Mouse (Mus musculus) Muller cell, postnatal 12 days (primary cell): ENCODE measurements around the gene Cyfip2.

Experiments used
- DNase-seq: peaks from one replicate; pipeline ENCODE4 v3.0.0-alpha.2; 2015; ENCODE audit errors: inconsistent ontology term

Gene Cyfip2

GRCm38 (mm10) chr11:46312523-46313035, at the start of gene Cyfip2:
Gene Cyfip2 (minus strand): TSS chr11:46312859.
- DNase-seq: no peak

GRCm38 (mm10) chr11:46360991-46361665, 48.5 kb upstream of the Cyfip2 start:
- no peak for DNase-seq

- no peak for DNase-seq
Measured at GRCm38 (mm10) chr11:46358369-46358768, 45.7 kb upstream of the Cyfip2 start.

GRCm38 (mm10) chr11:46349681-46350410, 37.2 kb upstream of the Cyfip2 start:
- no peak for DNase-seq

GRCm38 (mm10) chr11:46348416-46348815, 35.8 kb upstream of the Cyfip2 start:
- DNase-seq: no peak

GRCm38 (mm10) chr11:46347756-46348155, 35.1 kb upstream of the Cyfip2 start:
- DNase-seq: no peak

GRCm38 (mm10) chr11:46343886-46344546, 31.4 kb upstream of the Cyfip2 start:
- DNase-seq: no peak

GRCm38 (mm10) chr11:46341960-46342359, 29.3 kb upstream of the Cyfip2 start:
- DNase-seq: no peak

- DNase-seq: no peak
Measured at GRCm38 (mm10) chr11:46336020-46336419, 23.4 kb upstream of the Cyfip2 start.

GRCm38 (mm10) chr11:46332217-46332616, 19.6 kb upstream of the Cyfip2 start:
- DNase-seq: no peak

- DNase-seq: no peak
Measured at GRCm38 (mm10) chr11:46326271-46327015, 13.8 kb upstream of the Cyfip2 start.

GRCm38 (mm10) chr11:46321559-46321958, 8.9 kb upstream of the Cyfip2 start:
- DNase-seq: no peak

GRCm38 (mm10) chr11:46314534-46314933, 1.9 kb upstream of the Cyfip2 start:
- peak; percentile 7 for DNase-seq

- DNase-seq: no peak
Measured at GRCm38 (mm10) chr11:46313851-46314250, 1.2 kb upstream of the Cyfip2 start.

- DNase-seq: peak; percentile 74
Measured at GRCm38 (mm10) chr11:46311703-46312522, 746 bp downstream of the Cyfip2 start.

- peak; percentile 24 for DNase-seq
Measured at GRCm38 (mm10) chr11:46311181-46311702, 1.4 kb downstream of the Cyfip2 start.

- DNase-seq: peak; percentile 14
Measured at GRCm38 (mm10) chr11:46310647-46311063, 2.0 kb downstream of the Cyfip2 start.

GRCm38 (mm10) chr11:46309808-46310555, 2.7 kb downstream of the Cyfip2 start:
- no peak for DNase-seq

GRCm38 (mm10) chr11:46309111-46309741, 3.4 kb downstream of the Cyfip2 start:
- DNase-seq: no peak
